Mouse (Mus musculus): ENCODE results near the gene Slc4a1. TPM values are rescaled to one million over a fixed set of nuclear protein-coding genes. Genes with fewer than 3 reads are reported as not detected.
"Not testable (repeated sequence)": the region's sequence is repeated elsewhere in the genome, so short reads cannot be mapped to it uniquely, and the experiment has no call there.

Slc4a1 gene
- total RNA-seq (2021): 1.0 and 1.8 TPM in 2 replicates
- long read RNA-seq: 0 reads

- DNase-seq: not testable (repeated sequence)
Measured at GRCm38 (mm10) chr11:102366103-102366502, at the start of gene Slc4a1. Gene Slc4a1, minus strand, starts transcription at chr11:102366203.

- no peak for DNase-seq
Measured at GRCm38 (mm10) chr11:102415034-102415802, 49.2 kb upstream of the Slc4a1 start.

- no peak for DNase-seq
Measured at GRCm38 (mm10) chr11:102413059-102413458, 47.1 kb upstream of the Slc4a1 start.

- peak; percentile 93 for DNase-seq
Measured at GRCm38 (mm10) chr11:102411704-102412103, 45.7 kb upstream of the Slc4a1 start.

GRCm38 (mm10) chr11:102411061-102411460 is 45.1 kb upstream of the Slc4a1 start:
- no peak for DNase-seq

- not testable (repeated sequence) for DNase-seq
Measured at GRCm38 (mm10) chr11:102410345-102410744, 44.3 kb upstream of the Slc4a1 start.

GRCm38 (mm10) chr11:102409795-102410330 is 43.9 kb upstream of the Slc4a1 start:
- no peak for DNase-seq

- no peak for DNase-seq
Measured at GRCm38 (mm10) chr11:102408888-102409794, 43.1 kb upstream of the Slc4a1 start.

- peak; percentile 95 for DNase-seq
Measured at GRCm38 (mm10) chr11:102408344-102408876, 42.4 kb upstream of the Slc4a1 start.

- no peak for DNase-seq
Measured at GRCm38 (mm10) chr11:102407834-102408215, 41.8 kb upstream of the Slc4a1 start, which contains the start of gene Slc25a39. Gene Slc25a39, minus strand, starts transcription at chr11:102407946.

- peak; percentile 96 for DNase-seq
Measured at GRCm38 (mm10) chr11:102406900-102407833, 41.2 kb upstream of the Slc4a1 start.

- no peak for DNase-seq
Measured at GRCm38 (mm10) chr11:102406401-102406800, 40.4 kb upstream of the Slc4a1 start.

- DNase-seq: no peak
Measured at GRCm38 (mm10) chr11:102405544-102406285, 39.7 kb upstream of the Slc4a1 start.

- no peak for DNase-seq
Measured at GRCm38 (mm10) chr11:102404161-102405010, 38.4 kb upstream of the Slc4a1 start.

GRCm38 (mm10) chr11:102403657-102404056 is 37.7 kb upstream of the Slc4a1 start:
- DNase-seq: no peak

- no peak for DNase-seq
Measured at GRCm38 (mm10) chr11:102401898-102402500, 36.0 kb upstream of the Slc4a1 start.

GRCm38 (mm10) chr11:102400513-102401084 is 34.6 kb upstream of the Slc4a1 start:
- DNase-seq: no peak

GRCm38 (mm10) chr11:102399610-102400072 is 33.6 kb upstream of the Slc4a1 start:
- DNase-seq: no peak

GRCm38 (mm10) chr11:102399107-102399506 is 33.1 kb upstream of the Slc4a1 start:
- no peak for DNase-seq
